Mouse (Mus musculus) forebrain, embryonic 13.5 days (tissue): Measurements from ENCODE around the gene ccdc198. TPM values are rescaled to one million over a fixed set of nuclear protein-coding genes. Genes with fewer than 3 reads are reported as not detected.
"Not testable (repeated sequence)": the region's sequence is repeated elsewhere in the genome, so short reads cannot be mapped to it uniquely, and the experiment has no call there.

Source experiments
- ATAC-seq: fragments of 200-750 bp; cut with Nextera tagmentation; 2 replicates; pipeline ENCODE4 v1.8.0; 2017
- H3K27ac ChIP-seq: fragments of 300-500 bp; sonication (generic); 2 replicates; pipeline ENCODE4 v1.5.1; 2015; ENCODE audit warnings: inconsistent platforms, mild to moderate bottlenecking, moderate library complexity
- H3K27me3 ChIP-seq: fragments of 300-500 bp; sonication (generic); 2 replicates; pipeline ENCODE4 v1.6.1; 2015; ENCODE audit warnings: mild to moderate bottlenecking, inconsistent platforms
- H3K36me3 ChIP-seq: fragments of 300-500 bp; sonication (generic); 2 replicates; pipeline ENCODE4 v1.6.1; 2015; ENCODE audit warnings: mild to moderate bottlenecking, inconsistent platforms; ENCODE audit not compliant: poor library complexity, severe bottlenecking
- H3K4me1 ChIP-seq: fragments of 300-500 bp; sonication (generic); 2 replicates; pipeline ENCODE4 v1.6.1; 2015; ENCODE audit warnings: inconsistent platforms
- H3K4me2 ChIP-seq: fragments of 300-500 bp; sonication (generic); 2 replicates; pipeline ENCODE4 v1.6.1; 2015; ENCODE audit warnings: inconsistent platforms, mild to moderate bottlenecking, moderate library complexity
- H3K4me3 ChIP-seq: fragments of 300-500 bp; sonication (generic); 2 replicates; pipeline ENCODE4 v1.5.1; 2015; ENCODE audit warnings: mild to moderate bottlenecking, inconsistent platforms
- H3K9ac ChIP-seq: fragments of 300-500 bp; sonication (generic); 2 replicates; pipeline ENCODE4 v1.6.1; 2015; ENCODE audit warnings: mild to moderate bottlenecking, inconsistent platforms
- H3K9me3 ChIP-seq: fragments of 300-500 bp; sonication (generic); replicated peaks from 2 replicates; pipeline ENCODE4 v1.6.1; 2016; ENCODE audit warnings: inconsistent platforms
- WGBS: fragments of 180-500 bp; shearing (Covaris S2); methylation state at CpG from one replicate; pipeline ENCODE4 v1.1.7; 2015; 5-methylcytosine and 5-hydroxymethylcytosine counted together
- polyA plus RNA-seq: library from polyadenylated mRNA; unstranded; fragments of >200 nt; fragmentation: Nextera tagmentation; extraction: Ambion mirVana; gene quantifications from 2 replicates; pipeline ENCODE4 v1.2.1, GENCODE M21; 2015

Gene ccdc198
- polyA plus RNA-seq, 1 experiment from 2014 or later, result 0.09 TPM

GRCm38 (mm10) chr14:49234788-49235515 is 10.3 kb downstream of the ccdc198 start:
- Histone ChIP-seq H3K4me3 (no peak overlapping the region), H3K27me3 (no peaks in the 10 kb centered on the region), H3K4me2 (no peak overlapping the region), H3K9me3 (no peaks in the 10 kb centered on the region), H3K36me3 (no peaks in the 10 kb centered on the region), H3K4me1 (no peaks in the 10 kb centered on the region), H3K9ac (no peak overlapping the region), H3K27ac (no peak overlapping the region)
- ATAC-seq, result no peak
- 36% methylated on average over 9 of the region's 9 CpGs for WGBS

- 85% methylated on average over 3 of the region's 3 CpGs for WGBS
- no peak overlapping the region for H3K4me3 ChIP-seq
- no peak for ATAC-seq
- no peaks in the 10 kb centered on the region for H3K36me3 ChIP-seq
- no peak overlapping the region for H3K27ac ChIP-seq
- no peak overlapping the region for H3K9ac ChIP-seq
- no peaks in the 10 kb centered on the region for H3K27me3 ChIP-seq
- peaks cover 4% of the 10 kb centered on the region; the same call in 1 of the 2 replicates for H3K4me1 ChIP-seq
- no peaks in the 10 kb centered on the region for H3K9me3 ChIP-seq
- no peak overlapping the region for H3K4me2 ChIP-seq
These were observed 13.4 kb downstream of the ccdc198 start for GRCm38 (mm10) chr14:49231845-49232244.

GRCm38 (mm10) chr14:49226986-49227385 is 18.3 kb downstream of the ccdc198 start:
- ATAC-seq, result no peak

GRCm38 (mm10) chr14:49226471-49226870 is 18.8 kb downstream of the ccdc198 start:
- no peaks in the 10 kb centered on the region for H3K9me3 ChIP-seq
- H3K4me3 ChIP-seq, result no peak overlapping the region
- H3K4me2 ChIP-seq, result no peak overlapping the region
- no peaks in the 10 kb centered on the region for H3K36me3 ChIP-seq
- H3K9ac ChIP-seq, result no peak overlapping the region
- WGBS, result 83% methylated on average over 7 of the region's 7 CpGs
- H3K27ac ChIP-seq, result no peak overlapping the region
- ATAC-seq, result no peak
- no peaks in the 10 kb centered on the region for H3K27me3 ChIP-seq
- H3K4me1 ChIP-seq, result peaks cover 4% of the 10 kb centered on the region; the same call in 1 of the 2 replicates

More at GRCm38 (mm10) chr14:49226986-49227385, 18.3 kb downstream of the ccdc198 start:
- 68% methylated on average over 11 of the region's 11 CpGs for WGBS
- H3K27ac ChIP-seq, result no peak overlapping the region
- H3K9me3 ChIP-seq, result no peaks in the 10 kb centered on the region
- peaks cover 4% of the 10 kb centered on the region; the same call in 1 of the 2 replicates for H3K4me1 ChIP-seq
- H3K9ac ChIP-seq, result no peak overlapping the region
- H3K27me3 ChIP-seq, result no peaks in the 10 kb centered on the region
- no peaks in the 10 kb centered on the region for H3K36me3 ChIP-seq
- H3K4me3 ChIP-seq, result no peak overlapping the region
- no peak overlapping the region for H3K4me2 ChIP-seq

GRCm38 (mm10) chr14:49221771-49222170 is 23.5 kb downstream of the ccdc198 start:
- 84% methylated on average over 2 of the region's 2 CpGs for WGBS
- no peak for ATAC-seq
- Histone ChIP-seq H3K9me3 (no peaks in the 10 kb centered on the region), H3K36me3 (no peaks in the 10 kb centered on the region), H3K4me3 (no peak overlapping the region), H3K4me1 (no peaks in the 10 kb centered on the region), H3K4me2 (no peak overlapping the region), H3K27me3 (no peaks in the 10 kb centered on the region), H3K27ac (no peak overlapping the region), H3K9ac (no peak overlapping the region)

GRCm38 (mm10) chr14:49219466-49220022 is 25.7 kb downstream of the ccdc198 start:
- not testable (repeated sequence) for H3K4me3 ChIP-seq, H3K27me3 ChIP-seq, ATAC-seq, H3K4me1 ChIP-seq, H3K9ac ChIP-seq, H3K36me3 ChIP-seq, H3K27ac ChIP-seq, H3K9me3 ChIP-seq, H3K4me2 ChIP-seq
- WGBS, result 88% methylated on average over 4 of the region's 4 CpGs

GRCm38 (mm10) chr14:49218677-49219076 is 26.6 kb downstream of the ccdc198 start:
- Histone ChIP-seq H3K9ac (no peak overlapping the region), H3K9me3 (no peaks in the 10 kb centered on the region), H3K4me1 (no peaks in the 10 kb centered on the region), H3K36me3 (no peaks in the 10 kb centered on the region), H3K27ac (no peak overlapping the region), H3K4me3 (no peak overlapping the region), H3K27me3 (no peaks in the 10 kb centered on the region), H3K4me2 (no peak overlapping the region)
- ATAC-seq, result no peak
- 76% methylated on average over 7 of the region's 7 CpGs for WGBS

GRCm38 (mm10) chr14:49210215-49210614 is 35.1 kb downstream of the ccdc198 start:
- WGBS, result 89% methylated on average over 3 of the region's 3 CpGs

GRCm38 (mm10) chr14:49201073-49201778 is 44.0 kb downstream of the ccdc198 start:
- H3K27ac ChIP-seq, result no peak overlapping the region
- 79% methylated on average over 9 of the region's 9 CpGs for WGBS
- no peaks in the 10 kb centered on the region for H3K36me3 ChIP-seq
- no peaks in the 10 kb centered on the region for H3K4me1 ChIP-seq
- no peak overlapping the region for H3K4me3 ChIP-seq
- H3K9ac ChIP-seq, result no peak overlapping the region
- no peak for ATAC-seq
- H3K4me2 ChIP-seq, result no peak overlapping the region
- H3K9me3 ChIP-seq, result no peaks in the 10 kb centered on the region
- no peaks in the 10 kb centered on the region for H3K27me3 ChIP-seq

More at GRCm38 (mm10) chr14:49210215-49210614, 35.1 kb downstream of the ccdc198 start:
- ATAC-seq, H3K9ac ChIP-seq, H3K4me3 ChIP-seq, H3K27ac ChIP-seq, H3K27me3 ChIP-seq, H3K9me3 ChIP-seq, H3K36me3 ChIP-seq, H3K4me1 ChIP-seq, H3K4me2 ChIP-seq: not testable (repeated sequence)

GRCm38 (mm10) chr14:49197031-49197527 is 48.2 kb downstream of the ccdc198 start:
- 90% methylated on average over 2 of the region's 2 CpGs for WGBS
- H3K4me2 ChIP-seq, result no peak overlapping the region
- no peak for ATAC-seq

GRCm38 (mm10) chr14:49186270-49186669 is 59.0 kb downstream of the ccdc198 start:
- H3K27me3 ChIP-seq, result no peaks in the 10 kb centered on the region
- no peak overlapping the region for H3K9ac ChIP-seq
- H3K4me2 ChIP-seq, result no peak overlapping the region
- 94% methylated on average over 2 of the region's 2 CpGs for WGBS
- no peak overlapping the region for H3K27ac ChIP-seq
- H3K36me3 ChIP-seq, result peaks cover 43% of the 10 kb centered on the region
- H3K9me3 ChIP-seq, result no peaks in the 10 kb centered on the region
- H3K4me3 ChIP-seq, result no peak overlapping the region
- no peak for ATAC-seq
- no peaks in the 10 kb centered on the region for H3K4me1 ChIP-seq

More at GRCm38 (mm10) chr14:49197031-49197527, 48.2 kb downstream of the ccdc198 start:
- Histone ChIP-seq H3K36me3 (no peaks in the 10 kb centered on the region), H3K27ac (no peak overlapping the region), H3K27me3 (no peaks in the 10 kb centered on the region), H3K4me3 (no peak overlapping the region), H3K9me3 (no peaks in the 10 kb centered on the region), H3K4me1 (no peaks in the 10 kb centered on the region), H3K9ac (no peak overlapping the region)

GRCm38 (mm10) chr14:49179736-49180135 is 65.5 kb downstream of the ccdc198 start:
- H3K4me3 ChIP-seq, result no peak overlapping the region
- H3K4me1 ChIP-seq, result peaks cover 5% of the 10 kb centered on the region
- no peak overlapping the region for H3K27ac ChIP-seq
- H3K9ac ChIP-seq, result no peak overlapping the region
- WGBS, result 90% methylated on average over 3 of the region's 3 CpGs
- no peak overlapping the region for H3K4me2 ChIP-seq
- H3K27me3 ChIP-seq, result no peaks in the 10 kb centered on the region
- ATAC-seq, result no peak
- peaks cover 31% of the 10 kb centered on the region for H3K36me3 ChIP-seq
- no peaks in the 10 kb centered on the region for H3K9me3 ChIP-seq
